Mouse (Mus musculus): ENCODE results near the gene Pax2. TPM values are rescaled to one million over a fixed set of nuclear protein-coding genes. Genes with fewer than 3 reads are reported as not detected.
"Not testable (repeated sequence)": the region's sequence is repeated elsewhere in the genome, so short reads cannot be mapped to it uniquely, and the experiment has no call there.

Gene Pax2
- polyA plus RNA-seq, 1 experiment from 2014 or later = not detected

GRCm38 (mm10) chr19:44833391-44833790 is 77.5 kb downstream of the Pax2 start:
- Histone ChIP-seq H3K36me3 (no peaks in the 10 kb centered on the region), H3K9ac (no peak overlapping the region), H3K9me3 (replicated peaks) (no peaks in the 10 kb centered on the region), H3K4me1 (peaks cover 9% of the 10 kb centered on the region; the same call in 1 of the 2 replicates), H3K4me2 (no peak overlapping the region), H3K4me3 (no peak overlapping the region), H3K27me3 (replicated peaks) (peaks cover 99% of the 10 kb centered on the region), H3K27ac (no peak overlapping the region)
- ATAC-seq = no peak
- 41% methylated on average over 1 of the region's 1 CpGs for WGBS (ENCODE audit: insufficient replicate concordance)

DNA sequence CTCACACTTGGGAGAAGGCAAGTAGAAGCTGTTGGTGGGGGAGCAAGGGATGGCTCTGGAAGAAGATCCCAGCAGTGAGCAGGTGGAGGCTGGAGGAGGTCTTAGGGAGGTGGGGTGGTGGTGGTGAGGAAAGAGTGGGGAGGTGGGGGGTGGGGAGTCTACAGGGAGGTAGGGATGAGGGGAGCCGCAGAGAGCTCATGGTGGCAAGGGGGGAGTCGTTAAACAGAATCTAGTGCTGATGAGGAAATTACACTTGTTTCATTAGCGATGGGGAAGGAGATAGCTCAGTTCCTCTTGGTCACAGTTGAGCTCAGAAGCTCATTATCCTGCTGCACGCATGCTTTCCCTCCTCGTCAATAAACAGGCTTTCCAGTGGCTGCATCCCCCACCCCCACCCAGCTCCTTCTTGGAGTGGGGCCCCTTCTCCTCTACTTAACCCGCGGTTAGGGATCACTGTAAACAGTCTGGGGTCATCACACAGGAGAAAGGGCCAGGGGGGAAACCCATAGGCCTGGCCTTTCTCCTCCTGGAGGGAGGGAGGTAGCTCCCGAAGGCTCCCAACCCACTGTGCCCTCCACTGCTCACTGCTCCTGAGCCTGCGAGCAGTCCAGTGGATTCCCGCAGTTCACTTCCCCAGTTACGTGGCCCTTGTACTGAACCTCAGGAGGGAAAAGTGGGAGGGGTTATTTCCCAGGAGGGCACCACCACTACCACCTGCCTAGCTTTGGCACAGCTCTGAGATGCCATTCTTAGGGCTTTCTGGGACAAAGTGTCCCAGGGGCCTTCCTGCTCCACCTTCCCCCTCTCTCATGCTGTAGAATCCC is 78.6 kb downstream of the Pax2 start:
- Histone ChIP-seq H3K4me3 (no peak overlapping the region), H3K27me3 (replicated peaks) (peaks cover 99% of the 10 kb centered on the region), H3K36me3 (no peaks in the 10 kb centered on the region), H3K9me3 (replicated peaks) (no peaks in the 10 kb centered on the region), H3K9ac (no peak overlapping the region), H3K4me1 (peaks cover 9% of the 10 kb centered on the region; the same call in 1 of the 2 replicates), H3K27ac (no peak overlapping the region), H3K4me2 (no peak overlapping the region)
- ATAC-seq = no peak
- 15% methylated on average over 11 of the region's 11 CpGs for WGBS (ENCODE audit: insufficient replicate concordance)

DNA sequence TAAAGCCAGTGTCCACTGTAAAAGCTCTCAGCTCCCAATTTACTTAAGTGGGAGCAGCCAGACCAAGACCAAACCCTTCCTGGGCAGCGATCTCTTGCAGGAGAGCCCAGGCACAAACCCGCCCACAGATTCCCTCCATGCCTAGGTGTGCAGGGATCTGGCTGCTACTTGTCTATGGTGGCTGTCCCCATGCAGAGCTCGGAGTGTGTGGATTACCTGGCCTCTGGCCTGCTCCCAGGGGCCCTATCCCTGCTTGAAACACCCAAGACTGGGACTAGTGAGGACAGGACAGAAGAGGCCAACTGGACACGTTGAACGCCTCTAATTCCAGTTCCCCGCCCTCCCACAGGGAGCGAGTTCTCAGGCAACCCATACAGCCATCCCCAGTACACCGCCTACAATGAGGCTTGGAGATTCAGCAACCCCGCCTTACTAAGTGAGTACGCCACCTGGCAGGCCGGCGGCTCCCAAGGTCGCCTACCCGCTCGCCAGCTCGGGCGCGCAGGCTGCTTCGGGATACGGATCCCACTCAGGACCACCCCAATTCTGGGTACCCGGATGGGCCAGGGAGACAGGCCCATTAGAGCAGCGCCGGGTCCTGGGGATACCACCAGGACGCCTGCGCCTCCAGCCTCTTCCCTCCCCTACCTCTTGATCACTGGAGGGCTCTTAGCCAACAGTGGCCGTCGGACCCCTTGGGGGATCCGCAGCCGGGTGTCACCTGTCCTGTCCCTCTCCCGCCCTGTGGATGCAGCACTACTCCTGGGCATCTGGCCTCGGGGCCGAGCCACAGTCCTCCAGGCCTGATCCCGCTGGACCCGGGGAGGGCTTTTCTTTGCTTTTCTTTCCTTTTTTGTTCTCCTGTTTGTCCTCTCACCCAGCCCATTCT is 79.4 kb downstream of the Pax2 start:
- Histone ChIP-seq H3K4me3 (peak overlapping the region; percentile 44), H3K27me3 (replicated peaks) (peaks cover 99% of the 10 kb centered on the region), H3K36me3 (no peaks in the 10 kb centered on the region), H3K4me1 (peaks cover 9% of the 10 kb centered on the region; the same call in 1 of the 2 replicates), H3K4me2 (peak overlapping the region; percentile 67), H3K9ac (no peak overlapping the region), H3K27ac (no peak overlapping the region), H3K9me3 (replicated peaks) (no peaks in the 10 kb centered on the region)
- ATAC-seq = no peak
- 5% methylated on average over 34 of the region's 34 CpGs for WGBS (ENCODE audit: insufficient replicate concordance)

- Histone ChIP-seq H3K4me2 (peak overlapping the region; percentile 67), H3K27ac (no peak overlapping the region), H3K36me3 (no peaks in the 10 kb centered on the region), H3K27me3 (replicated peaks) (peaks cover 91% of the 10 kb centered on the region), H3K9me3 (replicated peaks) (no peaks in the 10 kb centered on the region), H3K4me1 (peaks cover 9% of the 10 kb centered on the region; the same call in 1 of the 2 replicates), H3K4me3 (peak overlapping the region; percentile 44), H3K9ac (no peak overlapping the region)
- ATAC-seq = no peak
- WGBS (ENCODE audit: insufficient replicate concordance) = 1% methylated on average over 71 of the region's 71 CpGs
These were observed 80.4 kb downstream of the Pax2 start for GRCm38 (mm10) chr19:44835931-44836861.

DNA sequence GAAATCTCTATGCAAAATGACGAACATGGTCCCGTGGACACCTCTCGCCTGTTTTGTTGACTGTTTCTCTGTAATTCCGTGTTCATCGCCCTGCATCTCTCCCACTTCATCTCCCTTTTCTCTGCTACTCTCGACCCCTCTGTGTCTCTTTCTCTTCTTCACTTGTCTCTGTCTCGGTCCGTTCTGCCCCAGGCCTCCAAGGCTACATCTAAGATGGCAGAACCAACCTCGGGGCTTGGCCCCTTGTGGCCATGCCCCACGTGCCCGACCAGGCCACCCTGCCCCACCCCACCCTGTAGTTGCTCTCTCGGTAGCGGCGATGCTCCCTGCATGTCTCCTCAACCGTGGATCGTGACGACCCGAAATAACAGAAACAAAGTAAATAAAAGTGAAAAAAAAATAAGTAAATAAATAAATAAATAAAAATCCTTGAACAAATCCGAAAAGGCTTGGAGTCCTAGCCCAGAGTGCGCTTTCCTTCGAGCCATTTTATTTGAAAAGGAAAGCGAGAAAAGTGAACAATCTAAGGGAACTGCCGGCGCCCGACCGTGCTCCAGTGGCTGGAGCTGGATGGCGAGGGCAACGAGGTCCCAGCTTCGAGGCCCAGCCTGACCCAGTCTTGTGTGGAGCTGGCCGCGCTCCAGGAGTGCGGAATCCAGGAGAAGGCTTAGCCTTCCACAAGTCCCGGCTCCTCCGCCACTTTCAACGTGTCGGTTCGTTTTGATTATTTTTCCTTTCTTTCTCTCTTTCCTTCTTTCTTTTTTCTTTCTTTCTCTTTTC is 81.8 kb downstream of the Pax2 start:
- WGBS (ENCODE audit: insufficient replicate concordance) = 4% methylated on average over 37 of the region's 37 CpGs
- Histone ChIP-seq H3K27ac (no peak overlapping the region), H3K4me1 (peaks cover 9% of the 10 kb centered on the region; the same call in 1 of the 2 replicates), H3K9ac (no peak overlapping the region), H3K9me3 (replicated peaks) (no peaks in the 10 kb centered on the region), H3K27me3 (replicated peaks) (peaks cover 83% of the 10 kb centered on the region), H3K36me3 (no peaks in the 10 kb centered on the region), H3K4me3 (no peak overlapping the region), H3K4me2 (peak overlapping the region; percentile 16; the same call in 1 of the 2 replicates)
- no peak for ATAC-seq

GRCm38 (mm10) chr19:44838321-44838720 is 82.5 kb downstream of the Pax2 start:
- no peak overlapping the region for H3K27ac ChIP-seq
- H3K36me3 ChIP-seq = no peaks in the 10 kb centered on the region
- no peak overlapping the region for H3K9ac ChIP-seq
- no peaks in the 10 kb centered on the region for H3K9me3 ChIP-seq (replicated peaks)
- peaks cover 78% of the 10 kb centered on the region for H3K27me3 ChIP-seq (replicated peaks)
- no peak overlapping the region for H3K4me3 ChIP-seq
- H3K4me2 ChIP-seq = no peak overlapping the region
- WGBS (ENCODE audit: insufficient replicate concordance) = 12% methylated on average over 9 of the region's 9 CpGs
- no peak for ATAC-seq
- H3K4me1 ChIP-seq = peaks cover 9% of the 10 kb centered on the region; the same call in 1 of the 2 replicates

DNA sequence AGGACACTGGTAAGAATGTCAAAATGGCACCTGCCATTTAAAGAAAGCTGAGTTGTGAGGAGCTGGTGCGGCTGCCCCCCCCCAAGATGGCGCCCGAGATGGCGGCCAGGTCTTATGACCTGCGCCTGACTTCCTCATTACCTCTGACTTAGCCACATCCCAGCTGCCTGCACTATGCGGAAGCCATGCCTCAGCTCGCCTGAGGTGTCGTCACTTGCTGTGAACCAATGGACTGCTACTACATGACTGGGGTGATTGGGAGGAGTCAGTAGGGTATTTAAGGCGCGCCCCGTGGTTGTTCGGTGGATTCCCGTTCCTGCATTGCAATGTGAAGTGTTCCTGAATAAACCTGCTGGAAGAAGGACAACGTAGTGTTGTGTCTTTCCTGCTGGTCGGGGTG is 86.8 kb downstream of the Pax2 start:
- not testable (repeated sequence) for H3K4me2 ChIP-seq; H3K4me1 ChIP-seq; H3K27ac ChIP-seq; H3K9ac ChIP-seq; H3K9me3 ChIP-seq (replicated peaks); ATAC-seq; H3K4me3 ChIP-seq; H3K36me3 ChIP-seq
- WGBS (ENCODE audit: insufficient replicate concordance) = 78% methylated on average over 15 of the region's 15 CpGs
- H3K27me3 ChIP-seq (replicated peaks) = peaks cover 50% of the 10 kb centered on the region

DNA sequence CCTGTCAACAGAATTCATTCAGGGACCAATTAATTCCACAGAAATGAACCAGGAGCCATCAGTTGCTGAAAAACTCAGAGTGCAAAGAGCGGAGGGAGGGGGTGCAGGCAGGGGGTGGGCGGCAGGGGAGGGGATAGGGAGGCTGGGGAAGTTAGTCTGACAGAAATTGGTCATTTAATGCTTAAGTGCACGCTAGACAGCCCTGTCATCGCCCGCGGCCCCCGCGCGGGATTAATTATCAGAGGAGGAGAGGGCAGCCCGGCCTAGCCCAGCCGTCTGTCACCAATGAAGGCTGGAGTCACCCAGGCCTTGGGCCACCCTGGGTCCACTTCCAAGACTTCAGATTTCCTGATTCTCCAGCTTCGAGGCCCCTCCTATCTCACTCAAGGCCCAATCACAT is 93.6 kb downstream of the Pax2 start:
- no peak overlapping the region for H3K9ac ChIP-seq
- WGBS (ENCODE audit: insufficient replicate concordance) = 79% methylated on average over 11 of the region's 12 CpGs
- ATAC-seq = no peak
- peaks cover 16% of the 10 kb centered on the region for H3K27me3 ChIP-seq (replicated peaks)
- H3K36me3 ChIP-seq = no peaks in the 10 kb centered on the region
- no peaks in the 10 kb centered on the region for H3K4me1 ChIP-seq
- no peak overlapping the region for H3K4me3 ChIP-seq
- H3K27ac ChIP-seq = no peak overlapping the region
- H3K4me2 ChIP-seq = no peak overlapping the region
- no peaks in the 10 kb centered on the region for H3K9me3 ChIP-seq (replicated peaks)

- H3K27me3 ChIP-seq (replicated peaks) = peaks cover 4% of the 10 kb centered on the region; the same call in 1 of the 2 replicates
- H3K4me3 ChIP-seq = no peak overlapping the region
- H3K4me2 ChIP-seq = no peak overlapping the region
- no peaks in the 10 kb centered on the region for H3K36me3 ChIP-seq
- no peak overlapping the region for H3K27ac ChIP-seq
- 80% methylated on average over 1 of the region's 1 CpGs for WGBS (ENCODE audit: insufficient replicate concordance)
- ATAC-seq = no peak
- H3K4me1 ChIP-seq = no peaks in the 10 kb centered on the region
- no peaks in the 10 kb centered on the region for H3K9me3 ChIP-seq (replicated peaks)
- H3K9ac ChIP-seq = no peak overlapping the region
These were observed 102.8 kb downstream of the Pax2 start for GRCm38 (mm10) chr19:44858671-44859070.

GRCm38 (mm10) chr19:44868766-44869165 is 112.9 kb downstream of the Pax2 start:
- ATAC-seq = no peak
- WGBS (ENCODE audit: insufficient replicate concordance) = 36% methylated on average over 2 of the region's 2 CpGs

More at GRCm38 (mm10) chr19:44868766-44869165, 112.9 kb downstream of the Pax2 start:
- Histone ChIP-seq H3K9ac (no peak overlapping the region), H3K4me1 (no peaks in the 10 kb centered on the region), H3K4me3 (no peak overlapping the region), H3K27me3 (replicated peaks) (peaks cover 37% of the 10 kb centered on the region), H3K9me3 (replicated peaks) (no peaks in the 10 kb centered on the region), H3K36me3 (no peaks in the 10 kb centered on the region), H3K4me2 (no peak overlapping the region), H3K27ac (no peak overlapping the region)

Data from liver, embryonic 12.5 days (tissue).